Mouse (Mus musculus) embryo, embryonic 9.5 days (tissue): Measurements from ENCODE around the gene Trap1.
"Not testable (repeated sequence)": the region's sequence is repeated elsewhere in the genome, so short reads cannot be mapped to it uniquely, and the experiment has no call there.

ENCODE experiments used
- DNase-seq: peaks from one replicate; pipeline ENCODE4 v3.0.0-alpha.2; 2017; ENCODE audit errors: extremely low spot score

The Trap1 gene

GRCm38 (mm10) chr16:4077384-4078061, at the start of gene Trap1:
TSS of gene Trap1 (minus strand) at chr16:4077827.
- peak; percentile 93 for DNase-seq

GRCm38 (mm10) chr16:4117072-4117471, 39.4 kb upstream of the Trap1 start:
- no peak for DNase-seq

- DNase-seq = no peak
Observed at GRCm38 (mm10) chr16:4100374-4100773, 22.7 kb upstream of the Trap1 start.

- no peak for DNase-seq
Observed at GRCm38 (mm10) chr16:4097521-4097920, 19.9 kb upstream of the Trap1 start.

- DNase-seq = no peak
Observed at GRCm38 (mm10) chr16:4096898-4097297, 19.3 kb upstream of the Trap1 start.

- DNase-seq = no peak
Observed at GRCm38 (mm10) chr16:4096141-4096540, 18.5 kb upstream of the Trap1 start.

- DNase-seq = no peak
Observed at GRCm38 (mm10) chr16:4087214-4087913, 9.7 kb upstream of the Trap1 start.

- no peak for DNase-seq
Observed at GRCm38 (mm10) chr16:4085851-4086387, 8.3 kb upstream of the Trap1 start.

GRCm38 (mm10) chr16:4085051-4085450, 7.4 kb upstream of the Trap1 start:
- no peak for DNase-seq

GRCm38 (mm10) chr16:4080419-4080818, 2.8 kb upstream of the Trap1 start:
- DNase-seq = not testable (repeated sequence)

GRCm38 (mm10) chr16:4079656-4080055, 2.0 kb upstream of the Trap1 start:
- no peak for DNase-seq

- DNase-seq = peak; percentile 9
Observed at GRCm38 (mm10) chr16:4078302-4078701, 675 bp upstream of the Trap1 start.

GRCm38 (mm10) chr16:4074836-4075235, 2.8 kb downstream of the Trap1 start:
- no peak for DNase-seq

GRCm38 (mm10) chr16:4074297-4074696, 3.3 kb downstream of the Trap1 start:
- no peak for DNase-seq

- DNase-seq = peak; percentile 41
Observed at GRCm38 (mm10) chr16:4068588-4068987, 9.0 kb downstream of the Trap1 start.

GRCm38 (mm10) chr16:4064945-4065344, 12.7 kb downstream of the Trap1 start:
- no peak for DNase-seq

GRCm38 (mm10) chr16:4053811-4054210, 23.8 kb downstream of the Trap1 start:
- no peak for DNase-seq

- no peak for DNase-seq
Observed at GRCm38 (mm10) chr16:4052601-4053000, 25.0 kb downstream of the Trap1 start.

- DNase-seq = no peak
Observed at GRCm38 (mm10) chr16:4045524-4045923, 32.1 kb downstream of the Trap1 start.

- DNase-seq = no peak
Observed at GRCm38 (mm10) chr16:4044093-4044492, 33.5 kb downstream of the Trap1 start.

GRCm38 (mm10) chr16:4041646-4042045, 36.0 kb downstream of the Trap1 start:
- no peak for DNase-seq

- DNase-seq = no peak
Observed at GRCm38 (mm10) chr16:4040206-4040605, 37.4 kb downstream of the Trap1 start.

GRCm38 (mm10) chr16:4037690-4038089, 39.9 kb downstream of the Trap1 start:
- no peak for DNase-seq
